Mouse (Mus musculus): ENCODE data around the gene Arhgef11. TPM values are rescaled to one million over a fixed set of nuclear protein-coding genes. Genes with fewer than 3 reads are reported as not detected.

Arhgef11 gene
- total and polyA plus RNA-seq, 3 experiments = 2.0 to 4.9 TPM; not detected in 1

GRCm38 (mm10) chr3:87749036-87749435, 131.7 kb downstream of the Arhgef11 start:
- Histone ChIP-seq H3K27me3 (ENCODE audit: control insufficient read depth in 1 of 2, insufficient read depth in 2 of 2, low read length in 2 of 2) (peaks cover 0 to 1% of the 10 kb centered on the region in 2 experiments; a peak in 1 of 4 replicates), H3K4me3 (ENCODE audit: control insufficient read depth in 1 of 2, insufficient read depth in 1 of 2, low read depth in 2 of 2, low read length in 2 of 2) (no peak overlapping the region), H3K36me3 (ENCODE audit: control insufficient read depth in 1 of 2, insufficient read depth in 2 of 2, low read length in 2 of 2) (no peaks in the 10 kb centered on the region), H3K4me1 (ENCODE audit: control insufficient read depth in 1 of 2, insufficient read depth in 2 of 2, low read length in 2 of 2) (no peaks in the 10 kb centered on the region), H3K9ac (ENCODE audit: control insufficient read depth, low read depth, low read length, poor library complexity, severe bottlenecking) (no peak overlapping the region), H3K27ac (ENCODE audit: control insufficient read depth, low read depth, low read length) (no peak overlapping the region), H3K9me3 (replicated peaks; ENCODE audit: insufficient read depth, low read length) (no peaks in the 10 kb centered on the region), H3K79me2 (ENCODE audit: control insufficient read depth, insufficient read depth, low read length, poor library complexity) (no peaks in the 10 kb centered on the region)
- DNase-seq (ENCODE audit: low read depth, low spot score) = peak; percentile 60
- TF ChIP-seq E2F4 (IDR thresholded peaks at IDR 0.05; ENCODE audit: borderline replicate concordance, low read depth, low read length) (no peak), CTCF (IDR thresholded peaks at IDR 0.05 in 2 of 3, conservative IDR thresholded peaks at IDR 0.05 in 1 of 3; ENCODE audit: control insufficient read depth in 1 of 3, insufficient read depth in 1 of 3, low read depth in 2 of 3, low read length in 3 of 3, poor library complexity in 1 of 3, severe bottlenecking in 1 of 3) (peak; percentile 75 to 82 (median 76)), RAD21 (IDR thresholded peaks at IDR 0.05; ENCODE audit: low read depth, low read length) (peak; percentile 68), SMC3 (IDR thresholded peaks at IDR 0.05; ENCODE audit: low read depth, low read length) (peak; percentile 51), USF1 (IDR thresholded peaks at IDR 0.05; ENCODE audit: low read depth, low read length) (peak; percentile 60)

GRCm38 (mm10) chr3:87749977-87750376, 132.6 kb downstream of the Arhgef11 start:
- no peaks in the 10 kb centered on the region for H3K79me2 ChIP-seq (ENCODE audit: control insufficient read depth, insufficient read depth, low read length, poor library complexity)
- no peaks in the 10 kb centered on the region for H3K36me3 ChIP-seq (ENCODE audit: control insufficient read depth in 1 of 2, insufficient read depth in 2 of 2, low read length in 2 of 2)
- no peak overlapping the region for H3K4me3 ChIP-seq (ENCODE audit: control insufficient read depth in 1 of 2, insufficient read depth in 1 of 2, low read depth in 2 of 2, low read length in 2 of 2)
- TF ChIP-seq NRF1 (IDR thresholded peaks at IDR 0.05; ENCODE audit: insufficient read depth, low read depth, low read length, poor library complexity, severe bottlenecking) (no peak), RAD21 (IDR thresholded peaks at IDR 0.05; ENCODE audit: low read depth, low read length) (no peak), ELF1 (IDR thresholded peaks at IDR 0.05; ENCODE audit: low read depth, low read length) (no peak), CHD1 (IDR thresholded peaks at IDR 0.05; ENCODE audit: low read depth, low read length) (no peak), HCFC1 (IDR thresholded peaks at IDR 0.05; ENCODE audit: low read depth, low read length) (no peak), POLR2AphosphoS2 (IDR thresholded peaks at IDR 0.05; ENCODE audit: low read length) (no peak)
- no peak overlapping the region for H3K9ac ChIP-seq (ENCODE audit: control insufficient read depth, low read depth, low read length, poor library complexity, severe bottlenecking)
- no peaks in the 10 kb centered on the region for H3K9me3 ChIP-seq (replicated peaks; ENCODE audit: insufficient read depth, low read length)
- DNase-seq (ENCODE audit: low read depth, low spot score) = no peak
- H3K27ac ChIP-seq (ENCODE audit: control insufficient read depth, low read depth, low read length) = no peak overlapping the region
- H3K27me3 ChIP-seq (ENCODE audit: control insufficient read depth in 1 of 2, insufficient read depth in 2 of 2, low read length in 2 of 2) = 0 out of 4 replicates have a peak, but pooled peaks cover 0 to 1% of the 10 kb centered on the region in 2 experiments
- no peaks in the 10 kb centered on the region for H3K4me1 ChIP-seq (ENCODE audit: control insufficient read depth in 1 of 2, insufficient read depth in 2 of 2, low read length in 2 of 2)

- no peaks in the 10 kb centered on the region; a peak in 1 of 4 replicates for H3K27me3 ChIP-seq (ENCODE audit: control insufficient read depth in 1 of 2, insufficient read depth in 2 of 2, low read length in 2 of 2)
These were observed 135.2 kb downstream of the Arhgef11 start for GRCm38 (mm10) chr3:87752567-87752966.

More at GRCm38 (mm10) chr3:87752567-87752966, 135.2 kb downstream of the Arhgef11 start:
- H3K27ac ChIP-seq (ENCODE audit: control insufficient read depth, low read depth, low read length) = no peak overlapping the region
- no peak overlapping the region for H3K4me3 ChIP-seq (ENCODE audit: control insufficient read depth in 1 of 2, insufficient read depth in 1 of 2, low read depth in 2 of 2, low read length in 2 of 2)
- H3K4me1 ChIP-seq (ENCODE audit: control insufficient read depth in 1 of 2, insufficient read depth in 2 of 2, low read length in 2 of 2) = no peaks in the 10 kb centered on the region
- no peaks in the 10 kb centered on the region for H3K79me2 ChIP-seq (ENCODE audit: control insufficient read depth, insufficient read depth, low read length, poor library complexity)
- H3K9me3 ChIP-seq (replicated peaks; ENCODE audit: insufficient read depth, low read length) = no peaks in the 10 kb centered on the region
- no peak for TF ChIP-seq SMC3 (IDR thresholded peaks at IDR 0.05; ENCODE audit: low read depth, low read length)
- TF ChIP-seq MEF2A (IDR thresholded peaks at IDR 0.05; ENCODE audit: extremely low read depth, insufficient replicate concordance, low read depth, low read length, poor library complexity, severe bottlenecking) = no peak
- no peak for TF ChIP-seq MYC (IDR thresholded peaks at IDR 0.05; ENCODE audit: low read depth, low read length)
- no peak for TF ChIP-seq BHLHE40 (IDR thresholded peaks at IDR 0.05; ENCODE audit: borderline replicate concordance, low read depth, low read length)
- TF ChIP-seq MAZ (IDR thresholded peaks at IDR 0.05; ENCODE audit: low read depth, low read length) = no peak
- TF ChIP-seq MYB (IDR thresholded peaks at IDR 0.05; ENCODE audit: low read depth, low read length) = no peak
- no peak for TF ChIP-seq NRF1 (IDR thresholded peaks at IDR 0.05; ENCODE audit: insufficient read depth, low read depth, low read length, poor library complexity, severe bottlenecking)
- TF ChIP-seq ZNF384 (IDR thresholded peaks at IDR 0.05; ENCODE audit: low read depth, low read length) = no peak
- no peak for TF ChIP-seq USF1 (IDR thresholded peaks at IDR 0.05; ENCODE audit: low read depth, low read length)
- TF ChIP-seq NELFE (IDR thresholded peaks at IDR 0.05; ENCODE audit: low read depth, low read length) = no peak
- no peak for TF ChIP-seq GABPA (IDR thresholded peaks at IDR 0.05; ENCODE audit: low read depth, low read length)
- TF ChIP-seq RAD21 (IDR thresholded peaks at IDR 0.05; ENCODE audit: low read depth, low read length) = no peak
- TF ChIP-seq MXI1 (IDR thresholded peaks at IDR 0.05; ENCODE audit: low read depth, low read length) = no peak
- no peak for TF ChIP-seq HCFC1 (IDR thresholded peaks at IDR 0.05; ENCODE audit: low read depth, low read length)
- no peak for TF ChIP-seq E2F4 (IDR thresholded peaks at IDR 0.05; ENCODE audit: borderline replicate concordance, low read depth, low read length)
- no peak for TF ChIP-seq TAL1 (IDR thresholded peaks at IDR 0.05; ENCODE audit: low read length)
- TF ChIP-seq POLR2A (IDR thresholded peaks at IDR 0.05; ENCODE audit: control insufficient read depth in 1 of 2, insufficient read depth in 1 of 2, low read depth in 1 of 2, low read length in 2 of 2, poor library complexity in 1 of 2) = no peak
- no peak for TF ChIP-seq ETS1 (IDR thresholded peaks at IDR 0.05; ENCODE audit: low read depth, low read length)
- TF ChIP-seq ELF1 (IDR thresholded peaks at IDR 0.05; ENCODE audit: low read depth, low read length) = no peak
- TF ChIP-seq MAFK (IDR thresholded peaks at IDR 0.05; ENCODE audit: borderline replicate concordance, low read depth, low read length) = no peak
- no peak for DNase-seq (ENCODE audit: low read depth, low spot score)
- no peak overlapping the region for H3K9ac ChIP-seq (ENCODE audit: control insufficient read depth, low read depth, low read length, poor library complexity, severe bottlenecking)
- H3K36me3 ChIP-seq (ENCODE audit: control insufficient read depth in 1 of 2, insufficient read depth in 2 of 2, low read length in 2 of 2) = no peaks in the 10 kb centered on the region
